Mouse (Mus musculus) heart, embryonic 12.5 days (tissue): Measurements from ENCODE around the gene Upk2. TPM values are rescaled to one million over a fixed set of nuclear protein-coding genes. Genes with fewer than 3 reads are reported as not detected.

Source experiments
- ATAC-seq: fragments of 200-750 bp; cut with Nextera tagmentation; 2 replicates; pipeline ENCODE4 v1.8.0; 2017; ENCODE audit warnings: moderate TSS enrichment, moderate library complexity; ENCODE audit not compliant: insufficient number of reproducible peaks, low FRiP score
- H3K27ac ChIP-seq: fragments of 300-500 bp; sonication (generic); 2 replicates; pipeline ENCODE4 v1.5.1; 2016; ENCODE audit warnings: mild to moderate bottlenecking, moderate library complexity; ENCODE audit not compliant: poor library complexity, severe bottlenecking
- H3K27me3 ChIP-seq: fragments of 300-500 bp; sonication (generic); replicated peaks from 2 replicates; pipeline ENCODE4 v1.6.1; 2016; ENCODE audit warnings: mild to moderate bottlenecking, moderate library complexity
- H3K36me3 ChIP-seq: fragments of 300-500 bp; sonication (generic); 2 replicates; pipeline ENCODE4 v1.6.1; 2016; ENCODE audit warnings: mild to moderate bottlenecking, moderate library complexity
- H3K4me1 ChIP-seq: fragments of 300-500 bp; sonication (generic); replicated peaks from 2 replicates; pipeline ENCODE4 v1.6.1; 2016; ENCODE audit warnings: mild to moderate bottlenecking
- H3K4me2 ChIP-seq: fragments of 300-500 bp; sonication (generic); 2 replicates; pipeline ENCODE4 v1.6.1; 2016; ENCODE audit warnings: mild to moderate bottlenecking, moderate library complexity
- H3K4me3 ChIP-seq: fragments of 300-500 bp; sonication (generic); 2 replicates; pipeline ENCODE4 v1.5.1; 2016; ENCODE audit warnings: mild to moderate bottlenecking
- H3K9ac ChIP-seq: fragments of 300-500 bp; sonication (generic); 2 replicates; pipeline ENCODE4 v1.6.1; 2016; ENCODE audit warnings: mild to moderate bottlenecking, moderate library complexity
- H3K9me3 ChIP-seq: fragments of 300-500 bp; sonication (generic); replicated peaks from 2 replicates; pipeline ENCODE4 v1.6.1; 2016; ENCODE audit warnings: mild to moderate bottlenecking, moderate library complexity
- WGBS: fragments of 180-500 bp; shearing (Covaris S2); methylation state at CpG from one replicate; pipeline ENCODE4 v1.1.7; 2016; 5-methylcytosine and 5-hydroxymethylcytosine counted together
- polyA plus RNA-seq: library from polyadenylated mRNA; unstranded; fragments of >200 nt; fragmentation: Nextera tagmentation; extraction: Ambion mirVana; gene quantifications from 2 replicates; pipeline ENCODE4 v1.2.1, GENCODE M21; 2016

Gene Upk2
- polyA plus RNA-seq, 1 experiment from 2014 or later: 0.42 TPM

DNA sequence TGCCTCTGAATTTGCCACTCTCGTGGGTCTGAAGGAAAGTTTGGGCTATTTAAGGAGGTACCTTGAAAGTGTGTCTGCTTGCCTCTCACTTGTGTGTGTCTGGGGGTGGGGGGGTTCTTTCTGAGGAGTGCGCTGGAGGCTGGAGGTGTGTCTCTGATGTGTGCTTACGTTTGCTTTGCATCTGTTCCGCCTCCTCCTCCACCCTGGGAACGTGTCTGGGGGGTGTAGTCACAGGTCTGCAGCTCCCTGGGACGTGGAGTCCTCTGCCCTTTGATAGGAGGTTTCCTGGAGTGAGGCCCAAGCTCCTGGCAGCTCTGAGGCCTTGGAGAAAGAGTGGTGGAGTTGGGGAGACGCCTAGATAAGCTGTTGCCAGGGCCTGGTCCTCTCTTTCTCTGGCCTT lies 32.7 kb upstream of the Upk2 start:
- peak overlapping the region; percentile 97 for H3K4me3 ChIP-seq
- peak overlapping the region; percentile 94 for H3K4me2 ChIP-seq
- H3K27ac ChIP-seq: peak overlapping the region; percentile 95
- no peaks in the 10 kb centered on the region for H3K36me3 ChIP-seq
- H3K4me1 ChIP-seq: peaks cover 86% of the 10 kb centered on the region
- WGBS: 3% methylated on average over 7 of the region's 7 CpGs
- H3K9ac ChIP-seq: peak overlapping the region; percentile 98
- H3K27me3 ChIP-seq: no peaks in the 10 kb centered on the region
- no peaks in the 10 kb centered on the region for H3K9me3 ChIP-seq
- ATAC-seq: peak; percentile 37

DNA sequence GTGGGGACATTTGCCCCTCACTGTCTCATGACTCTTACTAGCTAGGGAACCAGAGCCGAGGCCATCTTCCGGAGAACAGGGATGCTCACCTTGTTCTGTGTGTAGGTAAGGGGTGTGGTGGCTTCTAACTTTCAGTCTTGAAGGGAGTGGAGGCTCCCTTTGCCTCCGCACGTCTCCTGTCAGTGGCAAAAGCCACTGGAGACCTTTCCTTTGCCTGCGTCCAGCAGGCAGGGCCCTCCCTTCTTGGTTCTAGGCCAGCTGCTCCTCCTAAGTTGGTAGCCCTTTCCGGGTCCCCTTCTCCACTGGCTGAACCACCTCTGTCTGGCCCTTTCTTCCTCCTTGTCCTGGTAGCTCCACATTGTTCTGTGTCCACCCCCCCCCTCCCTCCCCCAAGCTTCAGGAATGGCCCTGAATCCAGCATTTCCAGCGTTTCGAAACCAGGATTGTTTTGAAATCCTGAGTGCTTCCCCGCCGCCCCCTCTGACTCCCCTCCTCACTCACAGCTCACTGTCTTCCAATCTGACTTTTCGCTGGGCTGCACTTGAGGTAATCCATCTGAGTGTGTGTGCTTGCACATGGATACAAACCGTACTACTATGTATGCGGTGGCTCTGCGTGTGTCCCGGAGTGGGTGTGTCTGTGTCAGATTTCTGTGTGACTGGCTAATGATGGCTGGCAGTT lies 32.1 kb upstream of the Upk2 start:
- Histone ChIP-seq H3K27me3 (no peaks in the 10 kb centered on the region), H3K4me2 (peak overlapping the region; percentile 94), H3K9ac (peak overlapping the region; percentile 98), H3K27ac (peak overlapping the region; percentile 95), H3K9me3 (no peaks in the 10 kb centered on the region), H3K36me3 (no peaks in the 10 kb centered on the region), H3K4me1 (peaks cover 82% of the 10 kb centered on the region), H3K4me3 (peak overlapping the region; percentile 97)
- ATAC-seq: no peak
- WGBS: 15% methylated on average over 15 of the region's 15 CpGs

DNA sequence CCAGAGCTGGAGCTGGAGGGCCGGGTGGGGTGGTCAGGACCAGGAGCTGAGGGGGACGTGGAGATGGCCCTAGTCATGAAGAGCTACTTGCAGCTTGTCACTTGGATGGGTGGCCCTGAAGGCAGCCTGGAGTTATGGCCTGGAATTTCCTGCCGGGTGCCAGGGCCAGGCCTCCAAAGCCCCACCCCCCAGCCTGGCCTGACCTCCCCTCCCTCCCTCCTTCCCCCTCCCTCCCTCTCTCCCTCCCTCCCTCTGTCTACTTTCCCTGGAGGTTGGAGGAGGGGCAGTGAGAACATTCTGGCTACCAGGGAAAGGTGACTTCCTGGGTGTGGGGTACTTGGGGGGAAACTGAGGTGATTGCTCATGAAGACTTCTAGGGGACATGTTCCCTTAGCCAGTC lies 31.6 kb upstream of the Upk2 start:
- H3K36me3 ChIP-seq: no peaks in the 10 kb centered on the region
- 3% methylated on average over 3 of the region's 3 CpGs for WGBS
- H3K27ac ChIP-seq: peak overlapping the region; percentile 95
- no peak for ATAC-seq
- H3K9ac ChIP-seq: peak overlapping the region; percentile 98
- H3K4me1 ChIP-seq: peaks cover 78% of the 10 kb centered on the region
- H3K4me2 ChIP-seq: peak overlapping the region; percentile 94
- H3K9me3 ChIP-seq: no peaks in the 10 kb centered on the region
- peak overlapping the region; percentile 97 for H3K4me3 ChIP-seq
- no peaks in the 10 kb centered on the region for H3K27me3 ChIP-seq

DNA sequence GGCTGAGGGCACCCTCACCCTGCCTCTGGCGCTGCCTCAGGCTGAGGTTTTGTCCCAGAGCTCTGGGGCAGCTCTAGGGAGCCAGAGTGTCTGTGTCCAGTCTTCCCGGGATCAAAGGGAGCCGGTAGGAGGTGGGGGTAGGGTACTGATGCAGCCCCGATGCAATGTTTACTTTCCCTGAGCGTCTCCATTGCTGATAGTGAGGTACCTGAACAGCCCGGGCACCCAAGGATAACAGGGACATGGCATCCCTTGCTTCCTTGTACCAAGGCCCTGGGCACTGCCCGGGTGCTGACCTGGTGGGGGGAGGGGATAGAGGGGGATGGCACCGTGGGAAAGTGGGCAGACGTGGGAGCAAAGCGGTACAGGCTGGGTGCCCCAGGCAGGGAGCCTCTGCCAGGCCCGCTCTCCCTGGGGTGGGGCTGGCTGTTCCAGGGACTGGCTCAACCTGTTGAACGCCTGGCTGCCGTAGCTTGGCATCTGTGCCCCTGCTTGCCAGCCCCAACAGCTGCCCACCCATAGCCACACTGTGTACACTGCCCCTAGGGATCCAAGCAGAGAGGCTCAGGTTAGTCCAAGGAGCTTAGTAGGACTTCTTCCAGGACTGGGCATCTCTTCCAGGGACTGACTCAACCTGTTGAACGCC lies 30.9 kb upstream of the Upk2 start:
- peak overlapping the region; percentile 98 for H3K9ac ChIP-seq
- H3K4me1 ChIP-seq: peaks cover 71% of the 10 kb centered on the region
- H3K27ac ChIP-seq: peak overlapping the region; percentile 95
- H3K27me3 ChIP-seq: no peaks in the 10 kb centered on the region
- H3K36me3 ChIP-seq: no peaks in the 10 kb centered on the region
- no peak for ATAC-seq
- H3K4me3 ChIP-seq: peak overlapping the region; percentile 97
- H3K9me3 ChIP-seq: no peaks in the 10 kb centered on the region
- WGBS: 32% methylated on average over 14 of the region's 14 CpGs
- H3K4me2 ChIP-seq: peak overlapping the region; percentile 94

DNA sequence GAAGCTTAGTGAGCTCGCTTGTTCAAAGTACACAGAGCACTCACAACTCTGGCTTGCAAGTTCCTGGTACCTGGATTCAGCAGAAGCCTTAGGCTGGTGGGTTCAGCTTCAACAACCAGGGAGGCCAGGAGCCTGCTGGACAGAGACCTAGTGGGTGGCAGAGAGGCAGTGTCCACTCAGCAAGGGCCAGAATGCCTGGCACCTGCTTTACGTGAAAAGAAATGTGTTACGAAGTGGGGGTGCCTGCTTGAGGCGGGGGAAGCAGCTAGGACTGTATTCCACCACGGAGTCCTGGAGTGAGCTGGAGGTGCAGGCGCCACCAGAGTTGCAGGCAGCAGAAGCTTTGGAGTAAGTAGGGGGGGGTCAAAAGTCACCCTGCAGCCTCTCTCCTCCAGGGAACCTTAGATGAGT lies 30.3 kb upstream of the Upk2 start:
- WGBS: 44% methylated on average over 6 of the region's 6 CpGs
- Histone ChIP-seq H3K4me2 (peak overlapping the region; percentile 94), H3K36me3 (no peaks in the 10 kb centered on the region), H3K4me3 (peak overlapping the region; percentile 97), H3K9me3 (no peaks in the 10 kb centered on the region), H3K27ac (peak overlapping the region; percentile 95), H3K27me3 (no peaks in the 10 kb centered on the region), H3K9ac (peak overlapping the region; percentile 98), H3K4me1 (peaks cover 69% of the 10 kb centered on the region)
- ATAC-seq: no peak

DNA sequence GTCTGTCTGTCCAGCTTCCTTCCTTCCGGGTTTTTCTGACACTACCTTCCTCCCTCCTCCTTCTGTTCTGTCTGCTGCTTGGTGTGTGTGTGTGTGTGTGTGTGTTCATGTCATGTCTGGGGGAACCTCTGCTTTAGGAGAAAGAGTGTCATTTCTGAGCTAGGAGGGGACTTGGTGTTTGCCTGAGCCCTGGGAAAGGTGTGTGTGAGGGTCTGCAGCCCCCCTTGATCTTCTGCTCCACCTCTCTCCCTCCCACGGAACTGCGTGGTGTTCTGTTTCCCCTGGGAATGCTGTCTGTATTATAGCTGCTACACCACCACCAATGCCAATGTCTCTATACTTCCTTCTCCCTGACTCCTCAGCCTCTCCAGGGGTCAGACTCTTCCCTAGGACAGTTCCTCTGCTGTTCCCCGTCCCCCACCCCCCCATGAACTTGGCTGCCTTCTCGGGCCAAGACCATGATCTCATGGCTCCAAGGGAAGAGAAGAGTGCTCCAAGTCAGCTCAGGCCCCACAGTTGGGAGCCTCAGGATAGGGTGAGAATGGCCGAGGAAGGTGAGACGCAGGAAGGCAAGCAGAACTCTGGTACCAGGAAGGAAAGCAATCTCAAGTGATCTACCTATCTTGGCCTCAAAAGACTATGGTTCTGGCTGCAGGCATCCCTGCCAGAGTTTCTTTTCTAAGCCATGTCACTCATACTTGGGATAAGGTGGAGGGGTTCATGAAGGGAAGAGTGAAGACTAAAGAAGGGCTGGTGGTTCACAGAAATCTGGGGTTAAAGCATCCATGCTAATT lies 29.7 kb upstream of the Upk2 start:
- 18% methylated on average over 7 of the region's 7 CpGs for WGBS
- no peak for ATAC-seq
- Histone ChIP-seq H3K4me3 (peak overlapping the region; percentile 97), H3K4me2 (peak overlapping the region; percentile 94), H3K27me3 (no peaks in the 10 kb centered on the region), H3K9ac (peak overlapping the region; percentile 98), H3K9me3 (no peaks in the 10 kb centered on the region), H3K27ac (peak overlapping the region; percentile 95), H3K36me3 (no peaks in the 10 kb centered on the region), H3K4me1 (peaks cover 63% of the 10 kb centered on the region)

DNA sequence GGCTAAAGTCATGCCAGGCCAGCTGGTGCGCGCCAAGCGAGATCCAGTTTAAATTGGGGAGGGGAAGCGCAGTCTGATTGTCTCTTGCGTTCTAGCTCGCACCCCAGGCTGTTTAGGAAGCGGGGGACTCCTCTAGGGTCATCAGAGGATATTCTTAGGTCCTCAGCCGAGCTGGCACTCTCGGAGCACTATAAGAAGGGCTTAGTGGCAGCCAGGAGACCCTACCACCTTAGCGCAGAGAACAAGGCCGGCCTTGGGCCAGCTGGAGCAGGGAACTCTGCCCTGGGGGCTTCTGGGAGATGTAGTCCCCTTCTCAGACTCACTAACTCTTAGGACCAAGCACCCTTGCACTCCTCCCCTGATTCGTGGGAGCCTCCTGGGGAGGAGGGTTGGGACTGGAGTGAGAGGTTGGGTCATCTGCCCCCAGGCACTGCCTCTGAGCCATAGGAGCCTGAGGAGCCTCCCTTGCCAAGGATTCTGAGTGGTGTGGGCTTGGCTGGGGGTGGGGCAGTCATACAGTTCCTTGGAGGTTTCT lies 28.8 kb upstream of the Upk2 start:
- Histone ChIP-seq H3K4me3 (peak overlapping the region; percentile 97), H3K27ac (peak overlapping the region; percentile 95), H3K4me2 (peak overlapping the region; percentile 94), H3K27me3 (no peaks in the 10 kb centered on the region), H3K36me3 (no peaks in the 10 kb centered on the region), H3K9me3 (no peaks in the 10 kb centered on the region), H3K4me1 (peaks cover 54% of the 10 kb centered on the region), H3K9ac (peak overlapping the region; percentile 98)
- 1% methylated on average over 12 of the region's 12 CpGs for WGBS
- ATAC-seq: peak; percentile 15; the same call in 1 of the 2 replicates

DNA sequence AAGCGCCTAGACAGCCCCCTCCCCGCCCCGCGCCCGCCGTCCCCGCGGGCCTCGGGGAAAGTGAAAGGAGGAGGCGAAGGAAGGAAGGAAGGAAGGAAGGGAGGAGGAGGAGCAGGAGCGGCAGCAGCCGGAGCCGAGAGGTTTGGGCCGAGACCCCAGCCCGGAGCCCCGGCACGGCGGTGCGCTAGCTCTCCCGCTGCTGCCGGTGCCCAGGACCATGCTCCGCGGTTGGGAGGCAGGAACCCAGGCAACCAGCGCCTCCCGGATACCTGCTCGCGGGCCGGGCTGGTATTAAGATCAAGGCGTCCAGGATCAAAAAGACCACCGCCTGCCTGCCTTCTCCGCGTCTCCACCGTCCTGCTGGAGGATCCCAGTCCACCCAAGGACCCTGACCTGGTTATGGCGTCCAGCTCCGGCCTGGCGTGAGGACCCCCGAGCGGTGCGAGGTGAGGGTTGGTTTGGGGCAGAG lies 28.3 kb upstream of the Upk2 start:
- under 1% methylated on average over 38 of the region's 39 CpGs for WGBS
- H3K4me3 ChIP-seq: peak overlapping the region; percentile 97
- H3K9me3 ChIP-seq: no peaks in the 10 kb centered on the region

DNA sequence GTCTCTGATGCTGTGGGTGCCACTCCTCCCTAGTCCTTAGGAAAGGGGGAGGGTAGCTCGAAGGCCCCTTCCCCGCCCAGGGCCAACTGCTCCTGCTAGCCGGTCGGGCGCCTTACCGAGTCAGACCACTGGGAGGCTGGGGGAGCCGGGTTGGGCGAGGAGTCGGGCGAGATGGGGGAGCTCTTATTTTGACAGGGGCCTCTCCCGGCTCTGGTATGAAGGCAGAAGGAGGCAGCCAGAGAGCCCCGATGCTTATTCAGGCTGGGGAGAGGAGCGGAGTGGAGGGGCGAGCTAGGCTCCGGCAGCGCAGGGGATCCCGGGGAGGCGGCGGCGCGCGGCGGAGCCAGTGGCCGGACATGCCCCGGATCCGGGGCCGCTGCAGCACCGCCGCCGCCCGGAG lies 27.8 kb upstream of the Upk2 start, which contains the start of gene Bcl9l:
TSS of gene Bcl9l (plus strand) at position 274 of the 400 bp plus-strand sequence.
- Histone ChIP-seq H3K4me2 (peak within 1 kb of the TSS; percentile 94), H3K9ac (peak within 1 kb of the TSS; percentile 98), H3K9me3 (no peaks in the 10 kb centered on the region), H3K4me3 (peak within 1 kb of the TSS; percentile 97), H3K27ac (peak within 1 kb of the TSS; percentile 95), H3K36me3 (no peaks in the 10 kb centered on the region), H3K27me3 (no peaks in the 10 kb centered on the region), H3K4me1 (peaks cover 45% of the 10 kb centered on the region)
- ATAC-seq: peak; percentile 36
- WGBS: 0% methylated on average over 31 of the region's 31 CpGs

More for the DNA sequence above, 28.3 kb upstream of the Upk2 start:
- H3K9ac ChIP-seq: peak overlapping the region; percentile 98
- H3K4me1 ChIP-seq: peaks cover 49% of the 10 kb centered on the region
- H3K4me2 ChIP-seq: peak overlapping the region; percentile 94
- H3K27ac ChIP-seq: peak overlapping the region; percentile 95
- no peaks in the 10 kb centered on the region for H3K27me3 ChIP-seq
- H3K36me3 ChIP-seq: no peaks in the 10 kb centered on the region
- no peak for ATAC-seq

DNA sequence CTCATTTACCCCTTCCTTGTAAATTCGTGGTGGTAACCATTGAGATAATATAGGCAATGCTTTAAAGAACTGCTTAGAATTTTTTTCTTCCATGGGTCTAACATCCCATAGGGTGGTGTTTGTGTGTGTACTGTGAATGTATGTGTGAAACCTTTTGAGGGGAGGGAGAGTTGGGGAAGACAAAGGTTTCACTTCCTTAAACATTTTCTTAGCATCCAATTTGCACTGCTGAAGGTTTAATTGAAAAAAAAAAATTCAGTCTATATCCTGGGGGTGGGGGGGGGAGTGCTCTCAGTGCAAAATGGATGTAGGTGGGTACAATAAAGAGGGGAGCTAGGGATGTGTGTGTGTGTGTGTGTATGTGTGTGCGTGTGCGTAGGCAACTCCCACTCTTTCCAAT lies 27.3 kb upstream of the Upk2 start:
- peak overlapping the region; percentile 94 for H3K4me2 ChIP-seq
- 8% methylated on average over 3 of the region's 3 CpGs for WGBS
- H3K4me3 ChIP-seq: peak overlapping the region; percentile 97
- no peaks in the 10 kb centered on the region for H3K36me3 ChIP-seq
- no peaks in the 10 kb centered on the region for H3K27me3 ChIP-seq
- H3K9me3 ChIP-seq: no peaks in the 10 kb centered on the region
- H3K4me1 ChIP-seq: peaks cover 45% of the 10 kb centered on the region
- ATAC-seq: no peak
- H3K27ac ChIP-seq: peak overlapping the region; percentile 95
- H3K9ac ChIP-seq: peak overlapping the region; percentile 98; the same call in 1 of the 2 replicates
